ENCODE assay signal across 9 mouse cellular contexts in genomic region chr16:64748237-64748636, GRCm38 (mm10). TPM values are rescaled to one million over a fixed set of nuclear protein-coding genes. Genes with fewer than 3 reads are reported as not detected.
DNase-seq lines count a peak whose midpoint lies in the region; ATAC-seq and TF ChIP-seq lines count a peak whose summit lies in the region.
"Had no signal": no experiment of that assay in that cellular context is flagged by ENCODE, and none has a peak within 500 bp of the region (broad histone marks: within the 10 kb centered on the region; RNA-seq: fewer than 3 reads in every experiment).

No protein-coding gene starts in this region.

- H3K4me1 ChIP-seq in liver, adult 2 months (ENCODE audit: control insufficient read depth, insufficient read depth, low read length) = no peaks in the 10 kb centered on the region
- H3K4me1 ChIP-seq: stomach, embryonic 15.5 days had no signal

- no peaks in the 10 kb centered on the region for H3K27me3 ChIP-seq in liver, adult 2 months (ENCODE audit: control insufficient read depth, insufficient read depth, low read length)
- H3K27me3 ChIP-seq: stomach, embryonic 15.5 days had no signal

- H3K27ac ChIP-seq in liver, adult 2 months (replicated peaks; ENCODE audit: insufficient read depth, low read depth, low read length) = no peak overlapping the region
- H3K27ac ChIP-seq: stomach, embryonic 15.5 days had no signal

- H3K4me3 ChIP-seq in liver, adult 2 months (ENCODE audit: insufficient read depth, low read depth, low read length) = no peak overlapping the region
- H3K4me3 ChIP-seq: stomach, embryonic 15.5 days had no signal

- 8% methylated on average over 10 of the region's 10 CpGs for WGBS in liver, adult 2 months

- H3K9ac ChIP-seq in liver, adult 2 months (ENCODE audit: low read depth, low read length) = no peak overlapping the region
- H3K9ac ChIP-seq: stomach, embryonic 15.5 days had no signal

- TF ChIP-seq CTCF in liver, adult 2 months (IDR thresholded peaks at IDR 0.05; ENCODE audit: low read depth, low read length) = peak; percentile 79

- no peak for TF ChIP-seq POLR2A in liver, adult 2 months (IDR thresholded peaks at IDR 0.05; ENCODE audit: extremely low read depth, insufficient read depth, low read length)

- no peaks in the 10 kb centered on the region for H3K36me3 ChIP-seq in liver, adult 2 months (ENCODE audit: control insufficient read depth, insufficient read depth, low read length)
- H3K36me3 ChIP-seq: stomach, embryonic 15.5 days had no signal

- H3K79me2 ChIP-seq in liver, adult 2 months (ENCODE audit: control insufficient read depth, insufficient read depth, low read length) = no peaks in the 10 kb centered on the region

- peak; percentile 76; the same call in 1 of the 2 replicates for ATAC-seq in neutrophil, adult 5-6 weeks (ENCODE audit: extremely low read depth, insufficient number of reproducible peaks, low FRiP score, poor library complexity, severe bottlenecking)

- peak; percentile 69 for DNase-seq in urinary bladder, postnatal 25 days (ENCODE audit: low spot score)
- no peak for DNase-seq in urinary bladder, postnatal 10 days (ENCODE audit: low spot score)
- DNase-seq in brain, adult 2 months (ENCODE audit: low read depth, low spot score) = peak; percentile 85
- DNase-seq in fibroblast of lung, adult 2 months (ENCODE audit: low read depth) = peak; percentile 61
- DNase-seq in kidney, adult 8-10 months = peak; percentile 15 to 73
- DNase-seq in liver, adult 2 months (ENCODE audit: extremely low read depth, low read depth, low spot score) = peak; percentile 45
- peak; percentile 71 for DNase-seq in thymus, postnatal 14 days

RNA-seq across cellular contexts. Expression of gene 4930453N24Rik, which starts 22.7 kb away (rescaled TPM):
- total RNA-seq in liver, adult 2 months (2014; rRNA removed) = 15.7 and 15.9 TPM in 2 replicates
- 3.6 and 4.8 TPM in 2 replicates for polyA plus RNA-seq in liver, adult 2 months (2012; rRNA removed)
- 24.7 and 27.4 TPM in 2 replicates for total RNA-seq in neutrophil, adult 5-6 weeks (2017)
